Mouse (Mus musculus): ENCODE results near the gene Apon. TPM values are rescaled to one million over a fixed set of nuclear protein-coding genes. Genes with fewer than 3 reads are reported as not detected.
A peak's percentile ranks its signal among the peaks of the same experiment; 100 is the strongest.

Gene Apon
- polyA plus RNA-seq (2015; fragmentation: Nextera tagmentation; extraction: Ambion mirVana): 41.8 and 42.4 TPM in 2 replicates

DNA sequence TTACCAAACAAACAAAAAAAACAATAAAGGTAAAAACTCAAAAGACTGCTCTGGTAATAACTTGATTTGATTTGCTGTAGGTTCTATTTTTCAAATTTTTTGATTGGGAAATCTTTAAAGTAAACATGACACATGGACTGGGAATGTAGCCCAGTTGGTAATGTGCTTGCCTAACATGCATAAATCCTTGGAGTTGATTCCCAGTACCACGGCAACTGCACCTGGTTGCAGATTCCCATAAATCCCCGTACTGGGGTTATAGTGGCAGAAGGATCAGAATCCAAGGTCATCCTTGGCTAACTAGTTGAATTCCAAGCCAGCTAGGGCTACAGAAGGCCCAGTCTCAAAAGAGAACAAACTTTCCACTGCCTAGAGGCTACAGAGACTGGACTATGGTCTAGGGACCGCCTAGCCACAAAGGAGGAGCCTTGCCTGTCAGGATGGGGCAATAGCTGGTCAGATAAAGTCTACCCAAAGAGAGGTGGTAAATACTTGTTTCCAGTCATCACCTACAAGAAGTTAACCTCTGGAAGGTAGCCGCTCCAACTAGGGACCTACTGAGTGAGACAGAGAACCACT lies at the start of gene Apon:
TSS of gene Apon (plus strand) at position 420 of the 579 bp plus-strand sequence.
- Histone ChIP-seq H3K27ac (ENCODE audit: low read depth) (peak within 1 kb of the TSS; percentile 80), H3K36me3 (replicated peaks; ENCODE audit: insufficient read depth, low read length) (peaks cover 36% of the 10 kb centered on the region), H3K4me2 (ENCODE audit: low read depth, low read length) (peak within 1 kb of the TSS; percentile 34; the same call in 1 of the 2 replicates), H3K9ac (replicated peaks) (no peak within 1 kb of the TSS), H3K27me3 (ENCODE audit: insufficient read depth, low read length) (no peaks in the 10 kb centered on the region), H3K9me3 (ENCODE audit: low read length) (no peaks in the 10 kb centered on the region), H3K4me3 (ENCODE audit: low read depth, low read length) (no peak within 1 kb of the TSS), H3K4me1 (ENCODE audit: insufficient read depth) (peaks cover under 1% of the 10 kb centered on the region; the same call in 1 of the 2 replicates)
- DNase-seq (peak; percentile 53), ATAC-seq (peak; percentile 90)
- 69% methylated on average over 4 of the region's 4 CpGs for WGBS (ENCODE audit: insufficient replicate concordance)
- TF ChIP-seq EP300 (IDR thresholded peaks at IDR 0.05; ENCODE audit: low read depth): peak; percentile 57
- no peak for TF ChIP-seq CTCF (IDR thresholded peaks at IDR 0.05; ENCODE audit: low read depth)

DNA sequence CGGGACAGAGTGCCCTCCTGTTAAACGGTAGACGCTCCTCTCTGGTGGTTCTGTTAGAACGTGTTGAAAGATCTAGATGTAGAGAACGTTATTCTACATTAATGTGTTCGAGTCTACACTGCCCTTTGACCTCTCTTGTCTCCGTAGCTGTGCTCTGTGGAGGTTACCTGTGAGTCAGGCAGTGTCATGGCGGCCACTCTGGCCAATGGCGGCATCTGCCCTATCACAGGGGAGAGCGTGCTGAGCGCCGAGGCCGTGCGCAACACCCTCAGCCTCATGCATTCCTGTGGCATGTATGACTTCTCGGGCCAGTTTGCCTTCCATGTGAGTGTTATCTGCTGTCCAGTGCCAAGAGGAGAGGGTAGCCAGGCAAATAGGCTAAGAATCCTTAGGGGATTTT lies 49.0 kb upstream of the Apon start:
- DNase-seq: no peak

GRCm38 (mm10) chr10:128208326-128208725 lies 45.6 kb upstream of the Apon start:
- no peak overlapping the region for H3K9ac ChIP-seq (replicated peaks)
- no peaks in the 10 kb centered on the region for H3K27me3 ChIP-seq (ENCODE audit: insufficient read depth, low read length)
- H3K9me3 ChIP-seq (ENCODE audit: low read length): no peaks in the 10 kb centered on the region
- no peak for TF ChIP-seq CTCF (IDR thresholded peaks at IDR 0.05; ENCODE audit: low read depth)
- TF ChIP-seq EP300 (IDR thresholded peaks at IDR 0.05; ENCODE audit: low read depth): no peak
- 90% methylated on average over 10 of the region's 10 CpGs for WGBS (ENCODE audit: insufficient replicate concordance)
- H3K4me1 ChIP-seq (ENCODE audit: insufficient read depth): peaks cover 32% of the 10 kb centered on the region
- DNase-seq (no peak), ATAC-seq (no peak)
- no peak overlapping the region for H3K4me2 ChIP-seq (ENCODE audit: low read depth, low read length)
- no peak overlapping the region for H3K27ac ChIP-seq (ENCODE audit: low read depth)
- no peak overlapping the region for H3K4me3 ChIP-seq (ENCODE audit: low read depth, low read length)
- peaks cover 18% of the 10 kb centered on the region for H3K36me3 ChIP-seq (replicated peaks; ENCODE audit: insufficient read depth, low read length)

More for the DNA sequence above, 49.0 kb upstream of the Apon start:
- peak overlapping the region; percentile 41 for H3K27ac ChIP-seq (ENCODE audit: low read depth)
- peaks cover 14% of the 10 kb centered on the region for H3K36me3 ChIP-seq (replicated peaks; ENCODE audit: insufficient read depth, low read length)
- H3K9ac ChIP-seq (replicated peaks): no peak overlapping the region
- H3K4me3 ChIP-seq (ENCODE audit: low read depth, low read length): no peak overlapping the region
- H3K9me3 ChIP-seq (ENCODE audit: low read length): no peaks in the 10 kb centered on the region
- peaks cover 11% of the 10 kb centered on the region for H3K4me1 ChIP-seq (ENCODE audit: insufficient read depth)
- WGBS (ENCODE audit: insufficient replicate concordance): 84% methylated on average over 15 of the region's 15 CpGs
- TF ChIP-seq EP300 (IDR thresholded peaks at IDR 0.05; ENCODE audit: low read depth): no peak
- no peak for ATAC-seq
- H3K27me3 ChIP-seq (ENCODE audit: insufficient read depth, low read length): no peaks in the 10 kb centered on the region
- H3K4me2 ChIP-seq (ENCODE audit: low read depth, low read length): no peak overlapping the region

DNA sequence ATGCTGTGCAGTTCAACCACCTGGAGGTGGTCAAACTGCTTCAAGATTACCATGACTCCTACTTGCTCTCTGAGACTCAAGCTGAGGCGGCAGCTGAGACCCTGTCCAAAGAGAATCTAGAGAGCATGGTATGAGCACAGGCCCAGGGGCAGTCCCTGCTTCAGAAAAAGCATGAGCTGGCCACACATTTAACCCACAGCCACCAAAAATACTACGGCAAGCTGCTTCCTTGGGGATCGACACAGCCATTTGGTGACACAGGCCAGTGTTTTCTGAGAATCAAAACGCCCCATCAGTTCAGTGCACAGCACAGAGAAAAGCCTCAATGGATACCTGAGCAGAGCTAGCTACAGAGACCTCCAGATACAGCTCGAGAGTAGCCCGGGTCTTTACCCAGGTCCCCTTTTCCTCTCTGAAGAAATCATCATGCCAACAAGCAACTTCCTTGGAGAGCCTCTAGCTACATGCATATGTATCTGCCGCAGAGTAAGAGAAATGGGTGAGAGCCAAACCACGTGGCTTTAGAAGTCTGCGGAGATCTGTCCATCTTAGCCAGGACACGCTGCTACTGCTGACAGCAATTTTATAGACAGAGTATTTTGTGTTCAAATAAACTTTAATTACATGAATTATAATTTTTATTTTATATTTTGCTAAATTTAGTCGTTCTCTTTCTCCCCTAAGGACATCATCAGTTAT lies 44.4 kb upstream of the Apon start:
- DNase-seq (no peak), ATAC-seq (no peak)
- WGBS (ENCODE audit: insufficient replicate concordance): 89% methylated on average over 11 of the region's 11 CpGs
- H3K9ac ChIP-seq (replicated peaks): no peak overlapping the region
- H3K4me1 ChIP-seq (ENCODE audit: insufficient read depth): peaks cover 29% of the 10 kb centered on the region
- no peak overlapping the region for H3K27ac ChIP-seq (ENCODE audit: low read depth)
- no peaks in the 10 kb centered on the region for H3K27me3 ChIP-seq (ENCODE audit: insufficient read depth, low read length)
- no peak overlapping the region for H3K4me2 ChIP-seq (ENCODE audit: low read depth, low read length)
- H3K4me3 ChIP-seq (ENCODE audit: low read depth, low read length): no peak overlapping the region
- H3K9me3 ChIP-seq (ENCODE audit: low read length): no peaks in the 10 kb centered on the region
- H3K36me3 ChIP-seq (replicated peaks; ENCODE audit: insufficient read depth, low read length): peaks cover 18% of the 10 kb centered on the region
- TF ChIP-seq CTCF (IDR thresholded peaks at IDR 0.05; ENCODE audit: low read depth) (no peak), EP300 (IDR thresholded peaks at IDR 0.05; ENCODE audit: low read depth) (no peak)

DNA sequence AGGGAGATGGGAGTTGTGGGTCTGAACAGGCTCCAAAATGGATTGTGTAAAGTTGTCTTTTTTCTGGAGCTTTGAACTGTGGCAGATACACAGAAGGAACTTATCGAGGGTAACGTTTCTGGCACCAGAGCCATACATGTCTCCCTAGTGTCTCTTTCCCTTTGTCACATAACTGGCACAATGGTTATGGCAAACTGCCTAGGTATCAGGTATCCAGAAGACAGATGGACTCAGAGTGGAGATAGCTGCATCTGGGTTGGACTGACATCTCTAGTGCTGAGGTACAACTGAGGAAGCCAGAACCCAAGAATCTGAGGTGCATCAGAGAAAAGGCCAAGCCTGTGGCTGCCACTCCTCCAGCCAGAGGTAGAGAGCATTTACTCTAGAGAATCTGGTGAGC lies 43.8 kb upstream of the Apon start:
- ATAC-seq: no peak
- peak overlapping the region; percentile 68; the same call in 1 of the 2 replicates for H3K4me3 ChIP-seq (ENCODE audit: low read depth, low read length)
- H3K9ac ChIP-seq (replicated peaks): peak overlapping the region; percentile 63

DNA sequence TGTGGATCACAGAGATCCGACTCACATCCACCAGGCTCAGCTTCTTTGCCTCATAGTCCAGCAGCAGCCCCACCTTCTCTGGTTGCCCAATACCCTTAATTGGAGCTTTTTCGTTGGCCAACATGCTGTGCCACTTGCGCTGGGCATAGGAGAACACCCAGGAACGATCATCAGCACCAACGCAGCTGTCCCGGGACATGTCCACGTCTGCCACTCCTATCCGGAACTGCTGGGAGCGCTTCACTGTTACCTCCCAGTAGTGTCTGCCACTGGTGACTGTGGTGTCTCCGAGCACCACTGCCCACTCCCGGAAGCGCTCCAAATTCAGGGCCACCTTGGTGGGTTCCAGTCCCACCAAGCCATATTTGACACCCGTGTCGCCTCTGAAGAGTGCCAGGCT lies 42.9 kb upstream of the Apon start:
- H3K4me2 ChIP-seq (ENCODE audit: low read depth, low read length): peak overlapping the region; percentile 79
- peak overlapping the region; percentile 68 for H3K4me3 ChIP-seq (ENCODE audit: low read depth, low read length)
- DNase-seq (peak; percentile 48), ATAC-seq (peak; percentile 42)
- H3K27me3 ChIP-seq (ENCODE audit: insufficient read depth, low read length): no peaks in the 10 kb centered on the region
- WGBS (ENCODE audit: insufficient replicate concordance): 16% methylated on average over 14 of the region's 14 CpGs
- H3K27ac ChIP-seq (ENCODE audit: low read depth): peak overlapping the region; percentile 83
- peaks cover 23% of the 10 kb centered on the region for H3K4me1 ChIP-seq (ENCODE audit: insufficient read depth)
- peaks cover 18% of the 10 kb centered on the region for H3K36me3 ChIP-seq (replicated peaks; ENCODE audit: insufficient read depth, low read length)
- H3K9me3 ChIP-seq (ENCODE audit: low read length): no peaks in the 10 kb centered on the region
- H3K9ac ChIP-seq (replicated peaks): peak overlapping the region; percentile 63
- no peak for TF ChIP-seq EP300 (IDR thresholded peaks at IDR 0.05; ENCODE audit: low read depth)
- TF ChIP-seq CTCF (IDR thresholded peaks at IDR 0.05; ENCODE audit: low read depth): no peak

More for the DNA sequence above, 43.8 kb upstream of the Apon start:
- H3K27me3 ChIP-seq (ENCODE audit: insufficient read depth, low read length): no peaks in the 10 kb centered on the region
- 75% methylated on average over 2 of the region's 2 CpGs for WGBS (ENCODE audit: insufficient replicate concordance)
- peaks cover 18% of the 10 kb centered on the region for H3K36me3 ChIP-seq (replicated peaks; ENCODE audit: insufficient read depth, low read length)
- peak overlapping the region; percentile 79 for H3K4me2 ChIP-seq (ENCODE audit: low read depth, low read length)
- 0 out of 2 replicates have a peak overlapping the region, but pooled peaks have one; percentile 83 for H3K27ac ChIP-seq (ENCODE audit: low read depth)
- peaks cover 24% of the 10 kb centered on the region for H3K4me1 ChIP-seq (ENCODE audit: insufficient read depth)
- no peak for TF ChIP-seq EP300 (IDR thresholded peaks at IDR 0.05; ENCODE audit: low read depth)
- DNase-seq: no peak
- H3K9me3 ChIP-seq (ENCODE audit: low read length): no peaks in the 10 kb centered on the region

Data from liver, postnatal 0 days (tissue).